Mouse (Mus musculus) erythroblast, adult 5-6 weeks (primary cell): ENCODE results near the gene Pkn1. TPM values are rescaled to one million over a fixed set of nuclear protein-coding genes. Genes with fewer than 3 reads are reported as not detected.

Source experiments
- ATAC-seq: replicated peaks from 2 replicates; pipeline ENCODE4 v1.8.0; 2016; ENCODE audit warnings: moderate number of reproducible peaks, mild to moderate bottlenecking, moderate TSS enrichment, inconsistent platforms; ENCODE audit not compliant: poor library complexity, low FRiP score, severe bottlenecking
- total RNA-seq, 2 experiments: library from RNA; stranded (forward) in 1 of 2; stranded (reverse) in 1 of 2; fragments of 150-400 nt in 1 of 2; fragments of 200-764, 138-1000 nt in 1 of 2; gene quantifications; 2 replicates each; pipeline versions ENCODE4 v1.2.3 to v1.2.4; 2015 to 2017; ENCODE audit warnings: low replicate concordance in 2 of 2

Pkn1 gene
- total RNA-seq, 2 experiments from 2014 or later: 5.2 to 30.6 TPM

DNA sequence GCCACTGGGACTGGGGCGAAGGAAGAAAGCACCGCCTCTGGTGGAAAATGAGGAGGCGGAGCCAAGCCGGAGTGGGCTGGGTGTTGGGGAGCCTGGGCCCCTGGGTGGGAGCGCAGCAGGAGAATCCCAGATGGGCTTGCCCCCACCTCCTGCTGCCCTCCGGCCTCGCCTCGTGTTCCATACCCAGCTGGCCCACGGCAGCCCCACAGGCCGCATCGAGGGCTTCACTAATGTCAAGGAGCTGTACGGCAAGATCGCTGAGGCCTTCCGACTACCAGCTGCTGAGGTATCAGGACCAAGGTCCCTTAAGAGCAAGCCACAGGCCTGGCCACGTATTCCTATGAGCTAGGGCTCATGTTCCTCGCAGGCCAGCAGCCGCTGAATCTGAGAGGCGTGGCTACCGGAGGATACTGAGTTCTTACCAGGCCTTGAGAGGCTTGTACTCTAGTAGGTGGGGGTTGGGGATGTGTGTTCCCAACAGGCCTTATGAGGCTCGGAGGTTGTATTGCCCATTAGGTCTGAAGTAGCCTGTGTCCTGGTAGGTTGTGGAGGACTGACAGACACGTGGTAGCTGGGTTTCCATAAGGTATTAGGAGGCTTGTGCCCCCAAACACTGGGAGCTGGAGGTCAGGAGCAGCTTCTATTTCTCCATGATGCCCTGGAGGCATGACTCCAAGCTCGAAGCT lies 37.8 kb downstream of the Pkn1 start:
- ATAC-seq: no peak

DNA sequence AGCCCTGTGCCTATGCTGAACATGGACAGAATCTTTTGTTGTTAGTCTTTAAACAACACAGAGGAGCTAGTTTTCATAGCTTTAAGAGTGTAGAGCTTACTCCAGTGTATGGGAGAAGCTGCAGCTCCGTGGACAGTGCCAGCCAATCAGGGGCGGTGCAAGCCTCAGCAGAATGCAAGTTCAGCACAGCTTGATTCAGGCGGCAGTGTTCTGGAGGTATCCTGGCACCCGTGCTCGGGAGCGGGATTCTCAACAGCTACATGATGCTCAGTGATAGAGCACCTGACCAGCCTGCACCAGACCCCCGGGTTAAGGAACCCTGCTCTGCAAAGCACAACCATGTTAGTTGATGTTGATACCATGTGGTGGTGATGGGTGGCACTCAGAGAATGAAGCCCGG lies 38.4 kb downstream of the Pkn1 start:
- ATAC-seq: no peak

DNA sequence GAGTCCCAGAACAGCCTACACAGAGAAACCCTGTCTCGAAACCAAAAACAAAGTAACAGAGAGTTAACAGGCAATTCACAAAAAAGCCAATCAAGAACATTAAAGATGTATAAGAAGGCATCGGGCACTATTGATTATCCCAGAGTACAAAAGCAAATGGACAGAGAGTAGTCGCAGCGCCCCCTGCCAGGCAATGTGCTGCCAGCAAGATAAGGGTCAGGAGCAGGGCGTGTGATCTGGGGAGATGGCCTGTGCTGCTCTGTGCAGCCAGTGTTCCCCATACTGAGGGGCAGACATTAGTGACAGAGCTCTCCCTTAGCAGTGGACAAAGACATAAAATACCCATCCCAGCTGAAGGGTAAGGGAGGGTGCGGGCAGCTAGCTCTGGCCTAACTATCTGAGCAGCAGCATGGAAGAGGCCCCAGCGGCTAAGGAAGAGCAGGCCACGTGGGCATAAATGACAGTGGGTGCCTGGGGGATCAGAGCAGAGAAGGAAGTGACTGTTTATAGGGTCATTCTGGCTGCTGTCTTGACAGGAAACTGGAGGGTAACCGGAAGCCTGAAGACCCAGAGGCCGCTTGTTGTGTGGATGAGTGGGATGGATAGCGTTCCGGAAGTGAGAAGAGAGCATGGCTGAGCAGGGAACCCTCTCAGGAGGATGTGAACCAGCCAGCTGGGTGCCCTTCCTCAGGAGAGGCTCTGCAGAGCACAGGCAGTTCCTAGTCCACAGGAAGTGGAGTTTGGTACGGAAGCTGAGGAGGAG lies 42.3 kb downstream of the Pkn1 start:
- no peak for ATAC-seq

DNA sequence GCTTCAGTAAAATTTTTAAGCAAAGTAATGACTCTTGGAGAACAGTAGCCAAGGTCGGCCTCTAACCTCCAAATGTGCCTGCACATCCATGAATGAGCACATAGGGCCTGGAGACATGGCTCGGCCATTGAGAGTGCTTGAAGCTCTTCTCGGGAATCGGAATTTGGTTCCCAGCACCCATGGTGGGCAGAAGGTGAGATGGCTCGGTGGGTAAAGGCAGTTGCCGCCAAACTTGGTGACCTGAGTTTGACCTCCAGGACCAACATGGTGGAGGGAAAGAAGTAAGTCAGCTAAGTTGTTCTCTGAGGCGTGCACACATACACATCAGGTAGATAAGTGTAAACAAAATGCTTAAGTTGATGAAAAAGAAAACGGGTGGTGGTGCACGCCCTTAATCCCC lies 42.9 kb downstream of the Pkn1 start:
- ATAC-seq: no peak

DNA sequence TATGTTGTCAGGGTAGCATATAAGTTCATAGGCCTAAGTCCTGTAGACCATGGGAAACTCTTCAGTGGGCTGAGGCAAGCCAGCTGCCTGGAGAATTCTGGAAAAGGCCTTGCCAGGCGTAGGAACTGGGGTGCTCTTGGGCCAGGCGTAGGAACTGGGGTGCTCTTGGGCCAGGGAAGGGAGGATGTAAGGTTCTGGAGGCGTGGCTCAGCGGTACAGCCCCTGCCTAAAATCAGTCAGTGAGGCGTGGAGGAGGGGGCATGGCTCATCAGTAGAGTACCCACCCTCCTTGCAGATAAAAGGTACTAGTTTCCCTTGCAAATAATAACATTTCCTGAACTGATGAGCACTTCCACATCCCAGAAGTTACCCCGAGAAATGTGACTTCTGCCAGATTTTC lies 44.3 kb downstream of the Pkn1 start:
- ATAC-seq: no peak

DNA sequence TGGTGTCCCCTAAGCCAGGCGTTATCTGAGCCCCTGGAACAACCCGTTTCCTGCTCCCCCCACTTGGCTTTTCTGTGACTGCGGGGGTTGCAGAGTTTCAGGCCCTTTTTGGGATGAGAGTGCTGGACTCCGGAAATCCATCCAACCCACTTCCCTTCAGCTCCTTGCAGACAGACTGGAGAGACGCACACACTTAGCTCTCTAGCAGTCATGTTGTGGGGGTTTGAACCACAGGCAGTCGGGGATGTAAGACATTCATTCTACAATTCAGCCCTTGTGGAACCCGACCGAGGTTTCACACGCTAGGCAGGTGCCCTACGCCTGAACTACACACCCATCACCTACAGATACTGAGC lies 45.3 kb downstream of the Pkn1 start:
- ATAC-seq: no peak

DNA sequence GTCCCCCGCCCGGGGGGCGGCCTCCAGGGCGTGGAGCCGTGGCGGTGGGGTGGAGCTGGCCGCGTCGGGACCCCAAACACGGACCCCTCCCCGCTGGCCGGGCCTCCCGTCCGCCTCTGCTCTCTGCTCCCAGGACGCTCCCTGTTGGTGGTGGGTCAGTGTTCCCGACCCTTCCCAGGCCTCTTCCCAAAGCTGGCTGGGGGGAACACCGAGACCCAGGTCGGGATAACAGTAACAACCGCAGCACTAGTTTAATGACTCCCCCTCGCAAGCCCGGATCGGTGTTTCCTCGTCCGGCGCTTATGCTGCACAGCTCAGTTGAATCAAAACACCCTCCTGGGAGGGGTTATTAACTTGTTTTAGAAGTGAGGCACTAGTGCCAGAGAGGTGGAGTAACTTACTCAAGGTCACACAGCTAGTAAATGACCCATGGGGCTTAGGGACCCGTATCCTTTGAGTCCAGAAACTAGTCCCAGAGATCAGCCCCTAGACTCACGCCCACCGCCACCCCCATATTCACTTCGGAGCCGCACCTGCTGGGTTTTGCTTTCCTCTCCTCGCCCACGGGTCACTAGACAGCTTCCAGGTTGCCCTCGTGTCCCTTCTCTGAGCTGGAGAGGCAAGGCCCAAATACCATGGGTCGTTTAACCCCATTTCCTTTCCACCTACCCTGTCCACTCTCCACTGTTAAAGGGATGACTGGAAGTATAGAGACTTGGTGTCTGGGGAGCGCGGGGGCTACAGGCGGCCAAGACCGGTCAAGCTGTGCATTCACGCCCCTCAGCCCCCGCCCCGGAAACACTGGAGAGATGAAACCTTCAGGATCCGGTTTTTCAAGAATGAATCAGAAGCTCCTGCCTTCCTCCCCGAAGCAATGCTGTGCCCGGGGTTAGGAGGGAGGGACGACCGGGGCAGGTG lies 46.0 kb downstream of the Pkn1 start:
- ATAC-seq: 0 out of 2 replicates have a peak, but pooled peaks have one; percentile 16

DNA sequence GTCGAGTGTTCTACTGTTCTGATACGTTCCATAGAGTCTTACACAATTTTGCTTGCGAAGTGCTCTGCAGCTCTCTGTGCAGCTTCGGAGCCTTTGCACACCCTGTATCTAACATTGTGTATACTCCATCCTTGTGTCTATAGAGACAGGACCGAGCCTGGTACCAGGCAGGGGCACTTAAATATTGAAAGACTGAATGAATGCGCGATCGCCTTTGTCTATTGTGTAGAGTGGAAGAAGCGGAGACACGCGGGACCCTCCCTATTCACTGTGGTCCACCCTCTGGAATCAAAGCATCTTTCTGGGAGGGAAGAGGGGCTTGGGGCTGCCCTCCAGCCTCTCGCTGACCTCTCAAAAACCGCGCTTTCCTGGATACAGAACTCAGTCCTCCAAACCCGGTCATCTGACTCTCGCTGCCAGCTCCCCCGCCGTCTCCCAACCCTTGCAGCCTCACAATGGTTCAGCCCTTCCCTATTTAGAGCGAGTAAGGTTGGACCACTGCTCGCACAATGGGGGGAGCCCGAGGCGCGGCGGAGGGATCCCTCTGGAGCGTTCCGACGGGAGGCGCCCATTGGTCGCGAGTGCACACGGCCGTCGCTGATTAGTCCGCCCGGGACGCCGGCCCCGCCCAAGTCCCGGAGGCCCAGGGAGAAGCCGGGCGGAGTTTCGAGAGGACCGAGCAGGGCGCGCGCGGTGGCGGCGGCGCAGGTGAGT lies 46.8 kb downstream of the Pkn1 start, which contains the start of gene Gipc1:
Gene Gipc1, plus strand, starts transcription at position 648 of the 714 bp plus-strand sequence.
- ATAC-seq: peak; percentile 95

DNA sequence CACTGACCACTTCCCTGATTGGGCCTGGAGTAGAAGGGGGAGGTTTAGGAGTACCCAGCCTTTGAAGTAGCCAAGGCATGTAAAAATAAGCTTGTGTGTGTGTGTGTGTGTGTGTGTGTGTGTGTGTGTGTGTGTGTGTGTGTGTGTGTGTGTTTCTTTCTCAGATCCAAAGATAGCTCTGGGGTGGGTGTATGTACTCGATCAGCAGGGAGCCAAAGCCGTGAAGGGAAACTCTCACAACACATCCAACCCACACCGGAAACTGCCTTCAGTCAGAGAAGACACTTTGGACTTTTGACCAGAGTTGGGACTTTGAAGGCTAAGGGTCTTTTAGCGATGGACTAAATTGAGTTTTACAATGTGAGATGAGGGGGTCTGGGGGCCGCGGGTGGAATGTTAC lies 49.3 kb downstream of the Pkn1 start:
- no peak for ATAC-seq

DNA sequence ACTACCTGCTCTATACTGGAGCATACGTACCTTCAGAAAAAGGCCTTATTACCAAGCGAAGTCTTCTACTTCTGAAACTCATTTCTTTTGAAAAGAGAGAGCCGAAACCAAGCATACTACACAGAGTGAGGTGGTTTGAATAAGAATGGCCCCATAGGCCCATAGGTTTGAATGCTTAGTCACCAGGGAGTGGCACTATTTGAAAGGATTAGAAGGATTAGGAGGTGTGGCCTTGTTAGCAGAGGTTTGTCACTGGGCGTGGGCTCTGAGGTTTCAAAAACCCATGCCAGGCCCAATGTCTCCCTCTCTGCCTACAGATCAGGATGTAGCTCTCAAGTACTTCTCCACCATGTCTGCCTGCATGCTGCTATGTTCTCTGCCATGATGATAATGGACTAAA lies 50.9 kb downstream of the Pkn1 start:
- ATAC-seq: no peak

DNA sequence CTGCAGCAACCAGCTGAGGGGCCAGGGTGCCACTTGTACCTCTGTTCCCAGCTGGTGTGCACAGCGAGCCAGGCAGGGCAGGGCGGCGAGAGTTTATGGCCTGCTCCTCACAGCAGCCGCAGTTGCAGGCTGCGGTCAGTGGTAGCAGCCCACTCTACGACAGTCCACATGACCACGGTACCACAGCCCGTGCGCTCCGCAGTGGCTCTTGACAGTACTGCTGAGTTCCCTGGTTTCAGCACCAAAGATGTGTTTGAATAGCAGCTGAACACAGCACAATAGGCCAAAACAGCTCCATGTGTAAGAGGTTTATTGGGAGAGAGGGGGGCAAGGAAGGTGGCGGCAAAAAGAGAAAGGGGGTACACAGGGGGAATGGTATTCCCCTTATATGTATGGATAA lies 51.5 kb downstream of the Pkn1 start:
- no peak for ATAC-seq

DNA sequence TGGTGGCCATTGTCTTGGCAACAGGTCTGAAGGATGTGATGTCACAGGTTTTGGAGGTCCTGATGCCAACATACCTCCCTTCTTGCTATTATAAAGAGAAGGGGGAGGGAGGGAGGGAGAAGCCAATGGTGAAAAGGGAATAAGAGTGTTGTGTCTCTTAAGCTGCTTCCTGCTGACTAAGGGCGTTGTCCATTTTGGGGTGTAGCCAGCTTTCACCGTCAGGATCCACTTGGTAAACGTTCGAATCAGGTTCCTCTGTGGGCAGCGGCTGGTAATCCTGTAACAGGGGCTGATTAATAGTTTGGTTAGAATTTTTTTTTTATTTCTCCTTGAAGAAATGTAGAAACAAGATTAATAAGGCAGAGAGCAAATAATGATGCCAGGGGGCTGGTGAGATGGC lies 59.3 kb downstream of the Pkn1 start:
- ATAC-seq: peak; percentile 72; the same call in 1 of the 2 replicates

DNA sequence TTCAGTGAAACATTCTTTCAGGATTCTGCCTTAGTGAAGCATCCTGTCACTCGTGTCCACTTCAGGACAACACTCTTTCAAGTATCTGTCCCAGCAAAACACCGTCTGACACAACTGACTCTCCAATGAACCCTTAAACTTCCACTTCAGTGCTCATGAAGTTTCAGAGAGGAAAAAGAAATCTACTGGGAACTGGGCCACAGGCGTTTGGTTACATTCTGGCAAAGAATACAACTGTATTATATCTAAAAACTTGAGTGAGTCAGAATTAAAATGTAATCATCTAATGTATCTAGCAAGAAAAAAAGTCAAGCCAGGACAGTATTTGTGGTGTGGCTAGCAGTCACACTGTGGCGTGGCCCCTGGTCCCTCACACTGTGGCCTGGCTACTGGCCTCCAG lies 60.1 kb downstream of the Pkn1 start:
- ATAC-seq: no peak

DNA sequence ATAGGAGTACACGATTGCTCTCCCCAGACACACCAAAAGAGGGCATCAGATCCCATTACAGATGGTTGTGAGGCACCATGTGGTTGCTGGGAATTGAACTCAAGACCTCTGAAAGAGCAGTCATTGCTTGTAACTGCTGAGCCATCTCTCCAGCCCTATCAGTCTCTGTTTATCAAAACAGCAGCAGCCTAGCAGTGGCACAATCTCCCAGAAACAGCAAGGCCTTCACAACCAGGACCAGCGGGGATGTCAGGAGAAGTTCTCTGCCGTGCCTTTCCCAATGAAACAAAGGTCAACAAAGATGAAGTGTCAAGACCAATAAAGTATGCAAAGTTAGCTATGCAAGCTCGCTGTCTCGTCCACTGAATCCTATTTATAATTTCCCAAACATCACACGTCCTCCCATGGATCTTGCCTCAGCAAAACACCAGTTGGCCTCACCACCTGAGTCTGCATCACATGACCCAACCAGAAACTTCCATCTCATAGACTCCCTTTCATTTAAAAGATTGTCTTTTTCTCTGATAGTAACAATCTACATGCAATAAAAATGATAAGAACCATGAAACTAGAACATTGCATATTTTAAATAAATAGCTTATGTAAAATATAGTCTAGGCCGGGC lies 66.8 kb downstream of the Pkn1 start:
- peak; percentile 90 for ATAC-seq

DNA sequence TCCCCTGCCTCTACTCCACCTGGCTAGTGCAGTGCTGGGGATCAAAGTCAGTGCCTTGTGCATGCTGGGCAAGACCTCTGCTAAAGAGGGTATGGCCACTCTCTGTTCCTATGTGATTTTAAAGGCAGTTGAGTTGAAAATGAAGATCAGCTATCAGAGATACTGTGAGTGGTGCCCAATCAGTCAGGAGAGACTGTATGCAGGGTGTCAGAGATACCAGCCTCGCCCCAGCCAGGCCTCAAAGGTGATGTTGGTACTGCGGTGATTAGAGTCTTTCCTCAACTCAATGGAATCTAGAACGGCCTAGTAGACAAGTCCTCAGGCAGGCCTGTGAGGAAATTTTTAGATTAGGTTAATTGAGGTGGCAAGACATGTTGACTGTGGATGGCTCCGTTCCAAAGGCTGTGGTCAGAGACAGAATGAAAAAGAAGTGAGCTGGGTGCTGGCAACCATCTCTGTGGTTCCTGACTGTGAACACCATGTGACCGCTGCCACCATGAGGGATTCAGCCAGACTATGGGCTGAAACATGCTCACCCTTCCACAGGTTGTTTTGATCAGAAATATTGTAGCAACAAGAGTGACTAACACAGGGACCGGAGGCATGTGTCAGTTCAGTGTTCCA lies 73.2 kb downstream of the Pkn1 start:
- peak; percentile 56 for ATAC-seq

DNA sequence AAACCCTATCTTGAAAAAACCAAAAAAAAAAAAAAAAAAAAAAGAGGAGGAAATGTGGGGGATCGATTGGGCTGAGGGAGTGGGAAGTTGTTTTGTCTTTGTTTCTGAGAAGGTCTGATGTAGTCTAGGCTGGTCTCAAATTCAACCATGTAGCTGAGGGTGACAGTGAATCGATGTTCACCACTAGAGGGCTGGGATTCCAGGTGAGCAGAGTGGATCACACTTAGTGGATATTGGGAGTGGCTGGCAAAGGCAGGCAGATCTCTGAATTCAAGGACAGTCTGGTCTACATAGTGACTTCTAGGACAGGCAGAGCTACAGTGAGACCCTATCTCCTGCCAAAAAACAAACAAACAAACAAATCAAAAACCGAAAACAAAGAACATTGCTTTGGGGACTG lies 74.2 kb downstream of the Pkn1 start:
- ATAC-seq: peak; percentile 46; the same call in 1 of the 2 replicates

DNA sequence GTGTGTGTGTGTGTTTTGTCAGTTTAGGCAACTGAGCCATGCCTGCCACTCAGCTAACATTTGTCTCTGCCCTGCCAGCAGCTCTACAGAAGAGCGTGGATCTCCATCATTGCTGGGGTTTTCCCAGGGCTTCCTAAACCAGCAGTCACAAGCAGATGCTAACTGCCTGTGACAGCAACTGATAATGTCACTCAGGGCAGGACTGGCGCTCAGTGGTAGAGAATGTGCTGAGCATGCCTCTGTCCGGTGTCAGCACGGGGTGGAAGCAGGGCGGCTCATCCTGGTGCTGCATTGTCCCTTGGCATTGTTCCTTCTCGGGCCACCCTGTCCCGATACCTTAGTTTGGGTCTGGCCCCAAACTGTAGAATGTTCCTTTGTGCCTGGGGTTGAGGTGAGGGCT lies 75.4 kb downstream of the Pkn1 start:
- no peak for ATAC-seq

DNA sequence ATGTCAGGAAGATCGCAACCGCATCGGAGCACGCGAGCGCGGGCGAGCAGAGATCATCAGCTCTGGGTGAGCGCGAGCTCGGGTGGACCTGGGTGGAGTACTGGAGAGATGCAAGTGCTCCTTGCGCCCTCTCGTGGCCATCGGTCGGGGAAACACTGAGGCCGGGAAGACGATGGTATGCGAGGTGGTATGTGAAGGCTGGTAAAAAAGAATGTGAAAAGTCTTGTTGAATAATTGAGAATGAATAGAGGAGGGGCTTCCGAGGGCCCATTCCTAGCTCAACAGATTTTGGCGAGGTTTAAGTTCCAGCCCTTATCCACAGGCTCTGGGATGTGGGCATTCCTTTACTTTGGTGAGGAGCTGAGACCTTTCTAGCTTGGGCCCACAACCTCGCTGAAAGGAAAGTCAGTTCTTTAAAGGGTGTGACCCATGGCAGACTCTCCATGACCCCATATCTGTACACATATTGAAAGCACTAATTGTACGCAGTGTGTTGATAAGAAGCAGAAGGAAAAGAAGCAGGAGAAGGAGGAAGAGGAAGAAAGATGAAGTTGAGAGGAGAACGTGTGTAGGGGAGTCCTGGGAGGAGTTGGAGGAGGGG lies 76.5 kb downstream of the Pkn1 start:
- ATAC-seq: peak; percentile 88
